Mouse (Mus musculus) embryonic fibroblast, embryonic 13.5 days (primary cell): ENCODE measurements at regions not wholly inside any gene's neighbourhood (a gene's known extent, or its start where the extent isn't known, plus 50 kb on each side); places are given as distances from the start of the nearest gene placed in this dataset.

ENCODE experiments used
- H3K27ac ChIP-seq: 2 replicates; pipeline ENCODE4 v1.5.1; 2012; ENCODE audit warnings: low read length, control low read depth, inconsistent platforms; ENCODE audit not compliant: insufficient read depth
- H3K4me1 ChIP-seq: 2 replicates; pipeline ENCODE4 v1.6.1; 2011; ENCODE audit warnings: low read length; ENCODE audit not compliant: control insufficient read depth, insufficient read depth
- H3K4me3 ChIP-seq: 2 replicates; pipeline ENCODE4 v1.5.1; 2011; ENCODE audit warnings: mild to moderate bottlenecking, control low read depth, low read length; ENCODE audit not compliant: insufficient read depth
- CTCF ChIP-seq: IDR thresholded peaks from 2 replicates; pipeline ENCODE4 v1.5.1; 2011; ENCODE audit warnings: mild to moderate bottlenecking, control low read depth, low read length, moderate library complexity, borderline replicate concordance; ENCODE audit not compliant: insufficient read depth
- POLR2A ChIP-seq: IDR thresholded peaks from 2 replicates; pipeline ENCODE4 v1.6.1; 2011; ENCODE audit warnings: low read depth, mild to moderate bottlenecking, control low read depth, low read length, moderate library complexity

GRCm38 (mm10) chr13:99761423-99761822, 139.5 kb downstream of the Cartpt start:
- Histone ChIP-seq H3K27ac (no peak overlapping the region), H3K4me3 (no peak overlapping the region), H3K4me1 (no peaks in the 10 kb centered on the region; the same call in 1 of the 2 replicates)
- TF ChIP-seq CTCF (no peak), POLR2A (no peak)

- Histone ChIP-seq H3K27ac (no peak overlapping the region), H3K4me1 (no peaks in the 10 kb centered on the region; the same call in 1 of the 2 replicates), H3K4me3 (no peak overlapping the region)
- no peak for TF ChIP-seq CTCF
Observed at GRCm38 (mm10) chr13:99760646-99761045, 140.2 kb downstream of the Cartpt start.

GRCm38 (mm10) chr13:99759256-99760044, 141.4 kb downstream of the Cartpt start:
- no peak overlapping the region for H3K27ac ChIP-seq
- TF ChIP-seq CTCF (no peak), POLR2A (no peak)
- no peaks in the 10 kb centered on the region; the same call in none of the 2 replicates for H3K4me1 ChIP-seq
- H3K4me3 ChIP-seq = no peak overlapping the region

- Histone ChIP-seq H3K27ac (no peak overlapping the region), H3K4me3 (no peak overlapping the region), H3K4me1 (no peaks in the 10 kb centered on the region; the same call in 1 of the 2 replicates)
- TF ChIP-seq POLR2A (no peak), CTCF (no peak)
Observed at GRCm38 (mm10) chr13:99754701-99755100, 146.2 kb downstream of the Cartpt start.

GRCm38 (mm10) chr13:99754251-99754652, 146.6 kb downstream of the Cartpt start:
- Histone ChIP-seq H3K27ac (no peak overlapping the region), H3K4me3 (no peak overlapping the region), H3K4me1 (no peaks in the 10 kb centered on the region; the same call in 1 of the 2 replicates)
- no peak for TF ChIP-seq CTCF
- TF ChIP-seq POLR2A = no peak

GRCm38 (mm10) chr13:99753526-99753925, 147.4 kb downstream of the Cartpt start:
- Histone ChIP-seq H3K27ac (no peak overlapping the region), H3K4me1 (no peaks in the 10 kb centered on the region; the same call in 1 of the 2 replicates), H3K4me3 (no peak overlapping the region)
- no peak for TF ChIP-seq POLR2A
- no peak for TF ChIP-seq CTCF

- no peak overlapping the region for H3K4me3 ChIP-seq
- no peak overlapping the region for H3K27ac ChIP-seq
- TF ChIP-seq POLR2A (no peak), CTCF (no peak)
- H3K4me1 ChIP-seq = no peaks in the 10 kb centered on the region; the same call in 1 of the 2 replicates
Observed at GRCm38 (mm10) chr13:99750729-99751128, 150.2 kb downstream of the Cartpt start.

GRCm38 (mm10) chr13:99749342-99749741, 151.5 kb downstream of the Cartpt start:
- H3K4me1 ChIP-seq = no peaks in the 10 kb centered on the region
- no peak for TF ChIP-seq POLR2A
- TF ChIP-seq CTCF = no peak
- H3K27ac ChIP-seq = no peak overlapping the region
- H3K4me3 ChIP-seq = no peak overlapping the region

GRCm38 (mm10) chr13:99748128-99748527, 152.8 kb downstream of the Cartpt start:
- Histone ChIP-seq H3K27ac (no peak overlapping the region), H3K4me3 (no peak overlapping the region), H3K4me1 (peaks cover 5% of the 10 kb centered on the region; the same call in 1 of the 2 replicates)
- no peak for TF ChIP-seq CTCF
- TF ChIP-seq POLR2A = no peak

GRCm38 (mm10) chr13:99745526-99745925, 155.4 kb downstream of the Cartpt start:
- Histone ChIP-seq H3K4me3 (no peak overlapping the region), H3K27ac (no peak overlapping the region), H3K4me1 (peaks cover 5% of the 10 kb centered on the region; the same call in 1 of the 2 replicates)
- TF ChIP-seq POLR2A (no peak), CTCF (no peak)
